Mouse (Mus musculus) small intestine, adult 2 months (tissue): Measurements from ENCODE around the gene Timm10. TPM values are rescaled to one million over a fixed set of nuclear protein-coding genes. Genes with fewer than 3 reads are reported as not detected.

ENCODE experiments used
- H3K27ac ChIP-seq: fragments of 200-500 bp; 2 replicates; pipeline ENCODE4 v1.5.1; 2012; ENCODE audit warnings: low read depth, low read length, control low read depth, inconsistent platforms; ENCODE audit not compliant: insufficient read depth
- H3K27me3 ChIP-seq: fragments of 200-500 bp; 2 replicates; pipeline ENCODE4 v1.6.1; 2012; ENCODE audit warnings: mild to moderate bottlenecking, moderate library complexity, low read length, inconsistent platforms; ENCODE audit not compliant: control insufficient read depth, insufficient read depth
- H3K36me3 ChIP-seq: fragments of 200-500 bp; 2 replicates; pipeline ENCODE4 v1.6.1; 2012; ENCODE audit warnings: mild to moderate bottlenecking, low read length, control low read depth, inconsistent platforms; ENCODE audit not compliant: control insufficient read depth, insufficient read depth
- H3K4me1 ChIP-seq: fragments of 200-500 bp; 2 replicates; pipeline ENCODE4 v1.6.1; 2012; ENCODE audit warnings: low read length, inconsistent platforms, mixed read lengths; ENCODE audit not compliant: control insufficient read depth, insufficient read depth, insufficient read length
- H3K4me3 ChIP-seq: fragments of 200-500 bp; 2 replicates; pipeline ENCODE4 v1.5.1; 2012; ENCODE audit warnings: low read depth, mild to moderate bottlenecking, control low read depth, inconsistent platforms, low read length, moderate library complexity
- CTCF ChIP-seq: fragments of 200-500 bp; IDR thresholded peaks from 2 replicates; pipeline ENCODE4 v1.5.1; 2012; ENCODE audit warnings: low read depth, mild to moderate bottlenecking, control low read depth, inconsistent platforms, low read length, moderate library complexity, mixed read lengths; ENCODE audit not compliant: insufficient replicate concordance, insufficient read length; ENCODE audit errors: extremely low read depth
- POLR2A ChIP-seq: fragments of 200-500 bp; IDR thresholded peaks from 2 replicates; pipeline ENCODE4 v1.6.1; 2012; ENCODE audit warnings: low read depth, mild to moderate bottlenecking, control low read depth, inconsistent platforms, low read length, moderate library complexity
- WGBS: fragments of 180-500 bp; shearing (Covaris S2); methylation state at CpG from one replicate; pipeline ENCODE4 v1.1.7; 2018; 5-methylcytosine and 5-hydroxymethylcytosine counted together
- polyA plus RNA-seq: library from polyadenylated mRNA; depleted of rRNA; stranded (reverse); fragments of >200 nt; gene quantifications from 2 replicates; pipeline ENCODE4 v1.2.3, GENCODE M21; 2012

The Timm10 gene
- polyA plus RNA-seq, 1 experiment: 32.0 TPM

GRCm38 (mm10) chr2:84819861-84820260 is 6.9 kb upstream of the Timm10 start:
- H3K4me1 ChIP-seq: peaks cover 4% of the 10 kb centered on the region; the same call in 1 of the 2 replicates
- 0 out of 2 replicates have a peak, but pooled peaks cover 5% of the 10 kb centered on the region for H3K27me3 ChIP-seq
- 71% methylated on average over 3 of the region's 3 CpGs for WGBS
- H3K4me3 ChIP-seq: no peak overlapping the region
- no peak for TF ChIP-seq POLR2A
- no peak for TF ChIP-seq CTCF
- H3K27ac ChIP-seq: no peak overlapping the region
- H3K36me3 ChIP-seq: no peaks in the 10 kb centered on the region

DNA sequence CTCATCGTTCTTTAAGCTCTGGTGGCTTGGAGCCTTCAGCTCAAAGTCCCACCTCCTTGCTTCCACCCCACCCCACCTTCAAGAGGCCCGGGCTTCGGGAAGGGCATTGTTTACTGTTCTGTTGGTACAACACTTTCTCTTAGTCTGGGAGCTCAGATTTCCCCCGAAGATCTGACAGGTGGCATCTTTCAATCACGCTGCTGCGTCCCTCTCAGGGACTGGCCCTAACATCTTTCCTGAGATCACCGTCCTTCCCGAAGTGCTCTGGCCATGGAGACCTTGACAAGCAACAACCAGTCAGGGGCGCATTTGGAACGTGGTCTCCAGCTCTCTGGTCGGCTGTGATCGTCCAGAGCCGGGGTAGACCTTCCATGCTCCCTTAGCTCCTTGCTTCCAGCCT is 4.2 kb upstream of the Timm10 start, which contains the start of gene Smtnl1:
Smtnl1 (minus strand) TSS at position 101 of the 400 bp plus-strand sequence.
- H3K4me3 ChIP-seq: no peak within 1 kb of the TSS
- WGBS: 33% methylated on average over 13 of the region's 13 CpGs
- H3K27ac ChIP-seq: no peak within 1 kb of the TSS
- H3K27me3 ChIP-seq: 0 out of 2 replicates have a peak, but pooled peaks cover 5% of the 10 kb centered on the region
- H3K4me1 ChIP-seq: peaks cover 6% of the 10 kb centered on the region; the same call in 1 of the 2 replicates
- no peaks in the 10 kb centered on the region for H3K36me3 ChIP-seq
- TF ChIP-seq POLR2A: no peak
- no peak for TF ChIP-seq CTCF

DNA sequence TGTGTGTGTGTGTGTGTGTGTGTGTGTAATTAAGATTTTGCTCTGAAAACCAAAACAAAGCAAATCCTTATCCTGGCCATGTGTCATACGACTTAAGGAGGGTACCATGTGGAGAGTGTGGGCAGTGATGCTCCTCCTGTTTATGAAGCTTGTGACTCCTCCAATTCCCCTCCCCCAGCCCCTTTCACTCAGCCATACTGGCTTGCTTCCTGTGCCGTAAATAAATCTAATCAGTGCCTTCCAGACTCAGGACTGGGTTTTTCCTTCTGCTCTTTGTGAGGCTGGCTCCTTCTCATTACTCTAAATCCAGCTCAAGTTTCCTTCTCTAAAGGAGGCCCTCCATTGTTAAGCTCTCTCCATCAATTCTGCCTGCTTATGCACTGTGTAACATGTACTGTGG is 3.6 kb upstream of the Timm10 start:
- TF ChIP-seq POLR2A: no peak
- TF ChIP-seq CTCF: no peak
- H3K27me3 ChIP-seq: 0 out of 2 replicates have a peak, but pooled peaks cover 5% of the 10 kb centered on the region
- H3K4me1 ChIP-seq: peaks cover 9% of the 10 kb centered on the region
- WGBS: 43% methylated on average over 2 of the region's 2 CpGs
- H3K27ac ChIP-seq: no peak overlapping the region
- no peak overlapping the region for H3K4me3 ChIP-seq
- H3K36me3 ChIP-seq: no peaks in the 10 kb centered on the region

GRCm38 (mm10) chr2:84827283-84827920 is 605 bp downstream of the Timm10 start:
- peaks cover 6% of the 10 kb centered on the region; the same call in 1 of the 2 replicates for H3K36me3 ChIP-seq
- peak overlapping the region; percentile 75 for H3K27ac ChIP-seq
- WGBS: 1% methylated on average over 29 of the region's 29 CpGs
- H3K27me3 ChIP-seq: no peaks in the 10 kb centered on the region
- TF ChIP-seq CTCF: no peak
- TF ChIP-seq POLR2A: peak; percentile 15; the same call in 1 of the 2 replicates
- H3K4me3 ChIP-seq: peak overlapping the region; percentile 89
- peaks cover 9% of the 10 kb centered on the region for H3K4me1 ChIP-seq

DNA sequence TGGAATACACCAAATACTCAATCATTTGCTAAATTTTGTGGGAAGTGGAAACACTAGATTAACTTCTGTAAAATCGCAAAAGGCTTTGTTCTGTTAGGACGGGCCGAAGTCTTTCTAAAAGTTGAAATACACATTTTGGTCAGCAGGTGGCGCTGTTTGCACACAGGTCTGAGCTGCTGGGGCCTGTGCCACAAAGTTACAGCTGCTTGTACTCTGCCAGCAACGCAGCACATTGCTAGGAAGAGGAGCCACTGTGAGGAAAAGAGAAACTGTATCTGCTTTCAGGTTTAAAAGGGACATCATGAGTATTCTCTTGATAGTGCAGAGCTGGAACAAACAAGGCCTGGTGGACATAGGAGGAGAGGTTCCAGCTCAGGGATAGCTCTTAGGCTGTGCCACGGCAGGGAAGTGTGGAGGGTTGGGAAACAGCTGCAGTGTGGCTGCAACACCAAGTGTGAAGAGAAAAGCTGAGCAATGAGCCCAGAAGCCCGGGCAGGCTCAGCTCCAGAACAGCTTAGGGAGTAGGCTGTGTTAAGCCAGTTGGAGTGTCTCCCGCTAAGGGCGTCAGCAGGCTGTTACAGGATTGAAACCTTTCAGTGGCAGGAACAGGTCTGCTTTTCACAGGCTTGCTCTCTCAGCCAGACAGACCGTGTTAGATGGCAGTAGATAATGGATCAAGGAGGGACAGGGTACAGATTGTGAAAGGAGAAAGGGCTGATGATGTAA is 5.0 kb downstream of the Timm10 start:
- Histone ChIP-seq H3K27me3 (no peaks in the 10 kb centered on the region), H3K27ac (peak overlapping the region; percentile 13; the same call in 1 of the 2 replicates)
- no peak for TF ChIP-seq POLR2A
- peak; percentile 96 for TF ChIP-seq CTCF

DNA sequence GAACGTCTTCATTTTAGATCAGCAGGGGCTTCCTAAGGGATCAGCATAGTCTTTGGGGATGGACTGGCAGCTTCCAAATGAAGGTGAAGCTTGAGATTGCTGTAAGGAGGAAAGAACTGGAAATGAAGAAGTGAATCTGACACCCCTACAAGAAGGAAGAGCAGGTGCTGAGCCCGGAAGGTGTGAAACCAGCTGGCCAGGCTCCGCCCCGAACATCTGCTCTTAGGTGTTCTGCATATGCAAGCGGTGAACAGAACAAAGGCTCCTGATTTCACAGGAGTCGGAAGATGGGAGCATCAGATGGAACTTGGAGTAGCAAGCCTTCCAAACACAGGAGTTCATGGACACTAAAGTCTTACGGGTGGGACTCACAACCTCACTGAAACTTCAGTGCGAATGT is 10.3 kb downstream of the Timm10 start:
- H3K27me3 ChIP-seq: peaks cover 29% of the 10 kb centered on the region
- H3K4me1 ChIP-seq: peaks cover 16% of the 10 kb centered on the region
- no peak for TF ChIP-seq POLR2A
- no peak for TF ChIP-seq CTCF
- no peaks in the 10 kb centered on the region for H3K36me3 ChIP-seq
- no peak overlapping the region; the same call in 1 of the 2 replicates for H3K27ac ChIP-seq
- 28% methylated on average over 8 of the region's 8 CpGs for WGBS
- no peak overlapping the region for H3K4me3 ChIP-seq

More for the DNA sequence above, 5.0 kb downstream of the Timm10 start:
- Histone ChIP-seq H3K4me1 (peaks cover 3% of the 10 kb centered on the region; the same call in 1 of the 2 replicates), H3K36me3 (peaks cover 6% of the 10 kb centered on the region; the same call in 1 of the 2 replicates), H3K4me3 (no peak overlapping the region)
- WGBS: 28% methylated on average over 10 of the region's 10 CpGs

- 29% methylated on average over 9 of the region's 9 CpGs for WGBS
- TF ChIP-seq CTCF: no peak
- no peak for TF ChIP-seq POLR2A
- no peak overlapping the region for H3K27ac ChIP-seq
- no peaks in the 10 kb centered on the region for H3K36me3 ChIP-seq
- H3K27me3 ChIP-seq: peaks cover 29% of the 10 kb centered on the region
- H3K4me1 ChIP-seq: peaks cover 16% of the 10 kb centered on the region
- H3K4me3 ChIP-seq: no peak overlapping the region
These were observed 11.2 kb downstream of the Timm10 start for GRCm38 (mm10) chr2:84837817-84838592.
